Mouse (Mus musculus): ENCODE measurements around the gene Ccdc85c.

GRCm38 (mm10) chr12:108244778-108245177 is 30.4 kb downstream of the Ccdc85c start:
- no peak for TF ChIP-seq POLR2A (IDR thresholded peaks at IDR 0.05; ENCODE audit: borderline replicate concordance, extremely low read depth, low read depth, low read length)
- no peak for TF ChIP-seq CTCF (IDR thresholded peaks at IDR 0.05; ENCODE audit: insufficient read depth, low read length)
